Mouse (Mus musculus): Measurements from ENCODE around the gene Rabgap1l.

- TF ChIP-seq CTCF (conservative IDR thresholded peaks at IDR 0.05; ENCODE audit: insufficient read depth, insufficient read length, low read depth, low read length) (no peak), POLR2A (IDR thresholded peaks at IDR 0.05; ENCODE audit: low read depth, low read length) (no peak)
Measured at GRCm38 (mm10) chr1:160823638-160824037, 30.6 kb upstream of the Rabgap1l start.
